8 mouse cellular contexts compared by ENCODE assay signal in genomic region chr11:6603887-6604603, GRCm38 (mm10). TPM values are rescaled to one million over a fixed set of nuclear protein-coding genes. Genes with fewer than 3 reads are reported as not detected.
DNase-seq lines count a peak whose midpoint lies in the region; ATAC-seq lines count a peak whose summit lies in the region.

No protein-coding gene starts in this region.

- no peaks in the 10 kb centered on the region for H3K9me3 ChIP-seq in forebrain, embryonic 10.5 days
- H3K9me3 ChIP-seq in hindbrain, embryonic 15.5 days = no peaks in the 10 kb centered on the region
- no peaks in the 10 kb centered on the region for H3K9me3 ChIP-seq in lung, embryonic 15.5 days

- H3K27me3 ChIP-seq in forebrain, embryonic 10.5 days (ENCODE audit: poor library complexity, severe bottlenecking) = peaks cover 53% of the 10 kb centered on the region
- H3K27me3 ChIP-seq in hindbrain, embryonic 15.5 days = no peaks in the 10 kb centered on the region
- H3K27me3 ChIP-seq in lung, embryonic 15.5 days = peaks cover 23% of the 10 kb centered on the region

- peak overlapping the region; percentile 81 for H3K9ac ChIP-seq in hindbrain, embryonic 15.5 days
- H3K9ac ChIP-seq in lung, embryonic 15.5 days = no peak overlapping the region

- ATAC-seq in cerebellum, adult (ENCODE audit: insufficient number of reproducible peaks, low FRiP score, low TSS enrichment) = no peak
- ATAC-seq in hindbrain, embryonic 15.5 days (ENCODE audit: low FRiP score, low read depth) = peak; percentile 13; the same call in 1 of the 2 replicates
- peak; percentile 79 for ATAC-seq in lung, embryonic 15.5 days (ENCODE audit: borderline replicate concordance, extremely low read depth, low FRiP score, low TSS enrichment)

- WGBS in forebrain, embryonic 10.5 days = 39% methylated on average over 12 of the region's 12 CpGs
- WGBS in hindbrain, embryonic 15.5 days = 9% methylated on average over 12 of the region's 12 CpGs
- WGBS in lung, embryonic 15.5 days = 11% methylated on average over 12 of the region's 12 CpGs

- H3K4me3 ChIP-seq in forebrain, embryonic 10.5 days = peak overlapping the region; percentile 55; the same call in 1 of the 2 replicates
- H3K4me3 ChIP-seq in hindbrain, embryonic 15.5 days = peak overlapping the region; percentile 64
- peak overlapping the region; percentile 10; the same call in 1 of the 2 replicates for H3K4me3 ChIP-seq in lung, embryonic 15.5 days

- no peaks in the 10 kb centered on the region for H3K36me3 ChIP-seq in forebrain, embryonic 10.5 days (replicated peaks)
- peaks cover 21% of the 10 kb centered on the region for H3K36me3 ChIP-seq in hindbrain, embryonic 15.5 days
- no peaks in the 10 kb centered on the region for H3K36me3 ChIP-seq in lung, embryonic 15.5 days

- peak overlapping the region; percentile 74 for H3K4me2 ChIP-seq in hindbrain, embryonic 15.5 days
- peak overlapping the region; percentile 44 for H3K4me2 ChIP-seq in lung, embryonic 15.5 days

- peaks cover 54% of the 10 kb centered on the region for H3K4me1 ChIP-seq in forebrain, embryonic 10.5 days
- peaks cover 74% of the 10 kb centered on the region for H3K4me1 ChIP-seq in hindbrain, embryonic 15.5 days (replicated peaks)
- peaks cover 39% of the 10 kb centered on the region for H3K4me1 ChIP-seq in lung, embryonic 15.5 days

- H3K27ac ChIP-seq in forebrain, embryonic 10.5 days = no peak overlapping the region
- H3K27ac ChIP-seq in hindbrain, embryonic 15.5 days (replicated peaks) = peak overlapping the region; percentile 99
- H3K27ac ChIP-seq in lung, embryonic 15.5 days = no peak overlapping the region

- peak; percentile 68 for DNase-seq in cerebellum, adult 11 months
- peak; percentile 66 for DNase-seq in Muller cell, postnatal 12 days (ENCODE audit: inconsistent ontology term)
- no peak for DNase-seq in forebrain, embryonic 10.5 days (ENCODE audit: extremely low spot score, low spot score)
- peak; percentile 25 for DNase-seq in retina, adult 2 months (ENCODE audit: low read depth, low spot score)
- no peak for DNase-seq in gastrocnemius, postnatal 25 days

RNA-seq across cellular contexts. Expression of gene Nacad, which starts 1.8 kb away (rescaled TPM):
- polyA plus RNA-seq in forebrain, embryonic 10.5 days (2016; fragmentation: Nextera tagmentation; extraction: Ambion mirVana) = 6.2 and 7.1 TPM in 2 replicates
- polyA plus RNA-seq in hindbrain, embryonic 15.5 days (2015; fragmentation: Nextera tagmentation; extraction: Ambion mirVana) = 85.3 and 89.8 TPM in 2 replicates
- 2.1 and 2.4 TPM in 2 replicates for polyA plus RNA-seq in lung, embryonic 15.5 days (2015; fragmentation: Nextera tagmentation; extraction: Ambion mirVana)
- total RNA-seq in gastrocnemius, postnatal 25 days (2021) = under 1 TPM; 0.32 to 0.41 TPM

RNA-seq across cellular contexts. Expression of gene Tbrg4, which starts 21.8 kb away (rescaled TPM):
- 71.2 and 80.0 TPM in 2 replicates for polyA plus RNA-seq in forebrain, embryonic 10.5 days (2016; fragmentation: Nextera tagmentation; extraction: Ambion mirVana)
- polyA plus RNA-seq in hindbrain, embryonic 15.5 days (2015; fragmentation: Nextera tagmentation; extraction: Ambion mirVana) = 31.8 and 33.0 TPM in 2 replicates
- polyA plus RNA-seq in lung, embryonic 15.5 days (2015; fragmentation: Nextera tagmentation; extraction: Ambion mirVana) = 33.9 and 37.9 TPM in 2 replicates
- total RNA-seq in gastrocnemius, postnatal 25 days (2021) = 10 to 100 TPM; 67.6 to 72.3 TPM

RNA-seq across cellular contexts. Expression of gene Wap, which starts 34.4 kb away (rescaled TPM):
- polyA plus RNA-seq in forebrain, embryonic 10.5 days (2016; fragmentation: Nextera tagmentation; extraction: Ambion mirVana) = not detected in 2 replicates
- polyA plus RNA-seq in hindbrain, embryonic 15.5 days (2015; fragmentation: Nextera tagmentation; extraction: Ambion mirVana) = not detected in 2 replicates
- polyA plus RNA-seq in lung, embryonic 15.5 days (2015; fragmentation: Nextera tagmentation; extraction: Ambion mirVana) = not detected in 2 replicates
- total RNA-seq in gastrocnemius, postnatal 25 days (2021) = not detected

RNA-seq across cellular contexts. Expression of gene Ramp3, which starts 54.3 kb away (rescaled TPM):
- 5.4 and 5.6 TPM in 2 replicates for polyA plus RNA-seq in forebrain, embryonic 10.5 days (2016; fragmentation: Nextera tagmentation; extraction: Ambion mirVana)
- polyA plus RNA-seq in hindbrain, embryonic 15.5 days (2015; fragmentation: Nextera tagmentation; extraction: Ambion mirVana) = 20.8 and 22.9 TPM in 2 replicates
- polyA plus RNA-seq in lung, embryonic 15.5 days (2015; fragmentation: Nextera tagmentation; extraction: Ambion mirVana) = 1.3 and 2.1 TPM in 2 replicates
- under 1 TPM; 0.29 to 0.72 TPM for total RNA-seq in gastrocnemius, postnatal 25 days (2021)

RNA-seq across cellular contexts. Expression of gene Ccm2, which starts 57.4 kb away (rescaled TPM):
- 99.5 and 107 TPM in 2 replicates for polyA plus RNA-seq in forebrain, embryonic 10.5 days (2016; fragmentation: Nextera tagmentation; extraction: Ambion mirVana)
- 92.2 and 95.9 TPM in 2 replicates for polyA plus RNA-seq in hindbrain, embryonic 15.5 days (2015; fragmentation: Nextera tagmentation; extraction: Ambion mirVana)
- polyA plus RNA-seq in lung, embryonic 15.5 days (2015; fragmentation: Nextera tagmentation; extraction: Ambion mirVana) = 87.8 and 92.9 TPM in 2 replicates
- 10 to 100 TPM; 20.1 to 20.8 TPM for total RNA-seq in gastrocnemius, postnatal 25 days (2021)

Comparison
In these comparisons a context has a peak if more than half of its experiments do, and no peak if none do; other contexts are left out.
1. DNase-seq: peak in cerebellum, adult 11 months (single experiment), Muller cell, postnatal 12 days (single experiment) and retina, adult 2 months (single experiment); none in forebrain, embryonic 10.5 days (single experiment) and gastrocnemius, postnatal 25 days (single experiment).
2. H3K4me3 ChIP-seq: peak in every context shown above with its lines; median percentile 64 in hindbrain, embryonic 15.5 days; 55 in forebrain, embryonic 10.5 days; 10 in lung, embryonic 15.5 days.
3. RNA of gene Nacad, which starts 1.8 kb away (polyA plus RNA-seq): 85.3 to 89.8 TPM in hindbrain, embryonic 15.5 days; 6.2 to 7.1 TPM in forebrain, embryonic 10.5 days and 2.1 to 2.4 TPM in lung, embryonic 15.5 days; every median in the first group is over 10 times any median in the second.